Mouse (Mus musculus) adrenal gland, postnatal 25 days (tissue): Measurements from ENCODE around the gene Nudt14. TPM values are rescaled to one million over a fixed set of nuclear protein-coding genes. Genes with fewer than 3 reads are reported as not detected.

Experiments used
- DNase-seq: peaks from one replicate; pipeline ENCODE4 v3.0.0; 2021; ENCODE audit warnings: mixed read lengths
- microRNA-seq, 2 experiments: library from miRNA; unstranded; fragments of <30 nt; microRNA quantifications; one replicate each; pipeline ENCODE4 v1.2.0; 2021
- total RNA-seq: library from RNA; stranded (reverse); gene quantifications from 2 replicates; pipeline ENCODE4 v1.2.3, GENCODE M21; 2021

Nudt14 gene
- total RNA-seq, 1 experiment from 2014 or later: 40.7 TPM

DNA sequence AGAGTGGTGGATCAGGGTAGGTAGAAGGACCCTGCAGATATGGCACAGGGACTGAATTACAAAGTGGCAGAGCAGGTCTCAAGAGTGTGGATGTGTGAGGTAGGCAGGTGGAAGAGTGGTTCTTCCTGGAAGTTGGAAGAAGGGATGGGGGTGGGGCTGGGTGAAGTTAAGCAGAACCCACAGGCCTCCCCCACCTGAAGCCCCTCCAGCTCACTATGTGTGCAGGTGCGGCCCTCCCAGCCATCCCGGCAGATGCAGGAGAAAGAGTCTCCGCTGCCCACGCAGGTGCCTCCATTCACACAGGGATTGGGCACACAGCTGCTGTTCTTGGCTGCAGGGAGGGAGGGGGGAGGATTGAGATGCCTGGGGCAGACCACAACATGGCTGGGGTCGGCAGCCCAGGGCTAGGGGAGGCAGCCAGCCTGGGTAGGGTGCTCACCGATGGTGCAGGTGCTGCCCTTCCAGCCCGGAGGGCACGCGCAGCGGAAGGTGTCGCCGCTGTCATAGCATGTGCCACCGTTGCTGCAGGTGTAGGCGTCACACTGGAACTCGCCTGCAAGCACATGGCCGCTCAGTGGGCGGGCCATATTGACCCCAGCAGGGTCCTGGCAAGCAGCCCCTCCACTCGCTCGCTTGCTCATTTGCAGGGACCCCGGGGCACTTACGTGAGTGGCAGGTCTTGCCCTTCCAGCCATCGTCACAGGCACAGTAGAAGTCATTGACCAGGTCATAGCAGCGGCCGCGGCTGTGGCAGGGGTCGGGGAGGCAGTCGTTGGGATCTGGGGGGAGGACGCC, 28.8 kb downstream of the Nudt14 start:
- no peak for DNase-seq

GRCm38 (mm10) chr12:112911701-112912100, 30.2 kb downstream of the Nudt14 start:
- DNase-seq: no peak

- DNase-seq: no peak
Observed at GRCm38 (mm10) chr12:112908991-112909390, 32.9 kb downstream of the Nudt14 start.

GRCm38 (mm10) chr12:112905001-112905400, 36.9 kb downstream of the Nudt14 start:
- no peak for DNase-seq

GRCm38 (mm10) chr12:112903941-112904340, 38.0 kb downstream of the Nudt14 start:
- no peak for DNase-seq

GRCm38 (mm10) chr12:112900641-112901040, 41.3 kb downstream of the Nudt14 start:
- DNase-seq: no peak

DNA sequence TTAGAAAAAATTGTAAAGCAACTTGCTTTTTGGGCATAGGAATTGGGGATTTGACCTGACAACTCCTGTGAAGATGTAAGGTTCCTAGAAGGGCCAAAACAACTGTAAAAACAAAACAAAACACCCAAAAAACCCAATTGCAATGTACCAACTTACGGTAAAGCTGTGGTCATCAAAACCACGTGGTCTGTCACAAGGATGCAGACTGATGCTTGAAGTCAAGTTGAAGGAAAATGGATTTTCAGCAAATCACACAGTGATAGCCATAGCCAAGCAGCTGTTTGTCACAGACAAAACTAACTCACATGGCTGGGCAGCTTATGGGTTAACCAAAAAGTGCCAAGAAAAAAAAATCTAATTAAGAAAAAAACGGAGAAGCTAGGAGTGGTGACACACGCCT, 43.0 kb downstream of the Nudt14 start:
- DNase-seq: no peak

- DNase-seq: no peak
Observed at GRCm38 (mm10) chr12:112898351-112898750, 43.6 kb downstream of the Nudt14 start.

DNA sequence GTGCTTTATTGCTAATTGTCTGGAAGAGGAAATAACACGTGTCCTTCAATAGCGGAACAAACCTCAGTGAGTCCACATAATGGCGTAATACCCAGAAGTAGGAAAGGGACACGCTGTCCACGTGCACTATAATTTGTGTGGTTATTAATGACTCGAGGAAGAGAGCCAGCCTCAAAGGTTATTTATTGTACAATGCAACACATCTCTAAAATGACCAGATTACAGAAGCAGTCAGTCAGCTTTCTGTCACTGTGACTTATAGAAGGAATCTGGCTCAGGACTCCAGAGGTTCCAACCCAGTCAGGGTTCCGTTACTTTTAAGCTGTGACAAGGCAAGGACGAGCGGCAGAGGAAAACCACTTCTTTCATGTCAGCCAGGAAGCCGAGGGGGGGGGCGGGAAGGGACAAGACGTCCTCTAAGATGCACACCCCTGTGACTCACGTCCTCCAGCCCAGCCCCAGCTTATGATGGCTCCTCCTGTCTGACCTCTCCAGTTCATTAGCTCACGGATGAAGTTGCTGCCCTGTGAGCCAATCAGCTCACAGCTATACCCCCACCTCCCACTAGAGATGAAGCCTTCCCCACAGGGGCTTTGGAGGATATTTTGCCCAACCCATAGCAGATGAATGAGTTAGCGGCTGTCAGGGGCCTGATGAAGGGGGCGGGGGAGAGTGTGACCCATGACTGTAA, 44.3 kb downstream of the Nudt14 start:
- DNase-seq: peak; percentile 42

- DNase-seq: no peak
Observed at GRCm38 (mm10) chr12:112894969-112895368, 47.0 kb downstream of the Nudt14 start.

DNA sequence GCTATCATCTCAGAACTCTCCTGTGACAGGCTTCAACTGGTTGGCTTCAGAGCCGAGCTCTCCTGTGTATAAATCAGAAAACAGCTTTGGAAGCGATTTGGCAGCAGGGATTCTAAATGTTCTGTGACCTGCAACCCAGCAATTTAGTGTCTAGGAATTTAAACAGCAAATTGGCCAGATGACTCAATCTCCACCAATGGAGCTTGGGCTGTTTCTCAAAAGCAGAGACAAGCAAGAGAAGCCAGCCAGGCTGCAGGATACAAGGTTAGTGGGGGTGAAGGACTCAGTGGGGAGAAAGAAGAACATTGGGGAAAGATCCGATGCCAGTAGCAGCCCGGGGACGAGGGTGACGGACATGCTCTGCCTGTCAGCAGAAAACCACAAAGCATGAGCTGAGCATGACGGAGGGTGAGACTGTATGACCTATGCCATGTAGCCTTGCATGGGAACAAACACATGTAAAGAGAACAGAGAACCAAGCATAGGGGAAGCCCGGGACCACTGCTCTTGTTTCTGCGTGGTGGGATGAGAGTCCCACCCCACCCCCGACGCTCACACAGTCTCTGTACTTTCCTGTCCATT, 47.5 kb downstream of the Nudt14 start:
- DNase-seq: no peak

DNA sequence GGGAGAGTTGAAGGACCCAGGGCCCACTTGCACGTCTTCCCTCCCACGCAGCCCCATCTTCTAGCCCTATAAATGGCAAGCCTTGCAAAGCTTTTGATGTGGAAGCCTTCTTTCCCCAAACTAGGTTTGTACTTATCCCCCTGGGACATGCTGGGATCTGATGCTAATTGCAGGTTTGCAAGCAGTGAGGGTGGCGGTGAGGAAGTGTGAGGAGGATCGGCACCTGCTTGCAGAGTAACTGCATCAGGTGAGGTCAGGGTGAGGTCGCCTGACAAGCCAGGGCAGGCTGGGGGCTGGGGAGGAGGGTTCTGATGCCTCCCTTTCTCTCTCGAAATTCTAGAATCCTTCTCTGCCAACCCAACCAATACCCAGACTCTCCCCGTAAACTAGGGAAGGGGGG, 56.5 kb downstream of the Nudt14 start:
- no peak for DNase-seq

Small RNAs within 50 kb of the gene (microRNA-seq; reads per million reads assigned to microRNA genes)
- gene Mir6941: 0 reads per million in 2 experiments

Other genes with a start within 250 kb of the Nudt14 start
- gene Cep170b, start 221.7 kb downstream of the Nudt14 start, total RNA-seq: 42.4 and 58.1 TPM in 2 replicates
- 6.4 and 6.8 TPM in 2 replicates for gene Pld4, start 181.5 kb downstream of the Nudt14 start, total RNA-seq
- gene Ahnak2, start 139.5 kb downstream of the Nudt14 start, total RNA-seq: 5.1 and 5.7 TPM in 2 replicates
- gene Clba1, start 133.2 kb downstream of the Nudt14 start, total RNA-seq: 7.7 and 10.0 TPM in 2 replicates
- 15.5 and 15.9 TPM in 2 replicates for gene Cdca4, start 112.7 kb downstream of the Nudt14 start, total RNA-seq
- gene Gpr132, start 73.9 kb downstream of the Nudt14 start, total RNA-seq: 0.12 TPM in 1 of 2 replicates, not detected in the other
- gene Jag2, start 12.3 kb downstream of the Nudt14 start, total RNA-seq: 7.6 and 8.4 TPM in 2 replicates
- gene Btbd6, start 34.4 kb upstream of the Nudt14 start, total RNA-seq: 21.7 and 26.8 TPM in 2 replicates
- gene Brf1, start 58.6 kb upstream of the Nudt14 start, total RNA-seq: 65.9 and 68.8 TPM in 2 replicates
- gene Pacs2, start 72.4 kb upstream of the Nudt14 start, total RNA-seq: 45.6 and 55.5 TPM in 2 replicates
- gene Tex22, start 132.4 kb upstream of the Nudt14 start, total RNA-seq: 0.67 TPM in 1 of 2 replicates, not detected in the other
- gene Mta1, start 156.2 kb upstream of the Nudt14 start, total RNA-seq: 104 and 109 TPM in 2 replicates
- gene Crip2, start 198.1 kb upstream of the Nudt14 start, total RNA-seq: 65.9 and 69.0 TPM in 2 replicates
- gene Crip1, start 204.2 kb upstream of the Nudt14 start, total RNA-seq: 28.9 and 30.2 TPM in 2 replicates
- gene Tedc1, start 214.3 kb upstream of the Nudt14 start, total RNA-seq: 1.4 and 2.5 TPM in 2 replicates
- gene Tmem121, start 243.8 kb upstream of the Nudt14 start, total RNA-seq: 4.1 and 4.3 TPM in 2 replicates